Mouse (Mus musculus) lung, postnatal 4 days (tissue): ENCODE results near the gene Zfp967.
"Not testable (repeated sequence)": the region's sequence is repeated elsewhere in the genome, so short reads cannot be mapped to it uniquely, and the experiment has no call there.

ENCODE experiments used
- DNase-seq, 2 experiments: peaks; one replicate each; pipeline ENCODE4 v3.0.0; 2021

The Zfp967 gene

DNA sequence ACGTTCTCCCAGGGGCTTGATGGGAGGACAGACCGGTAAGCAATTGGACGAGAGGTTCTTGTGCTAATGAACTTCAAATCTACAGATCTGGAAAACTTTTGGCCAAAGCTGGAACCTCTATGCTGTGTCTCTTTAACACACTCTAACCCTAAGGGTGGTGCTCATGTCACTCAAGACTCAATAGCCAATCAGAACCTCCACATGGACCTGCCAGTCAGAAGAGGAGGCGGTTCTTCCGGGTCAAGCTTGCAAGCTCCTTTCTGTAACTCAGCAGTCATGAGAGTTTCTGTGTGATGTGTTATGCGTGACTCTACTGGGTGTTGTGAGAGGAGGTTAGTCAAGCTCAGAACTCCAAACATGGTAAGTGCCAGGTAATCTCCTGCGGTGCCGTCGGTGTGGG lies at the start of gene Zfp967:
TSS of gene Zfp967 (plus strand) at position 301 of the 400 bp plus-strand sequence.
- not testable (repeated sequence) for DNase-seq

DNA sequence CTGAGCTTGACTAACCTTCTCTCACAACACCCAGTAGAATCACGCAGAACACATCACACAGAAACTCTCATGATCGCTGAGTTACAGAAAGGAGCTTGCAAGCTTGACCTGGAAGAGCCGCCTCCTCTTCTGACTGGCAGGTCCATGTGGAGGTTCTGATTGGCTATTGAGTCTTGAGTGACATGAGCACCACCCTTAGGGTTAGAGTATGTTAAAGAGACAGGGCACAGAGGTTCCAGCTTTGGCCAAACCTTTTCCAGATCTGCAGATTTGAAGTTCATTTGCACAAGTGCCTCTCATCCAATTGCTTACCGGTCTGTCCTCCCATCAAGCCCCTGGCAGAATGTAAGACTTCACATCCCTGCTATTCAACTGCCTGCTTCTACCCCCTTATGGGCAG lies 34.2 kb upstream of the Zfp967 start, which contains the start of gene Gm14434:
TSS of gene Gm14434 (minus strand) at position 101 of the 400 bp plus-strand sequence.
- not testable (repeated sequence) for DNase-seq
